Mouse (Mus musculus): ENCODE measurements around the gene Cfap54.

DNA sequence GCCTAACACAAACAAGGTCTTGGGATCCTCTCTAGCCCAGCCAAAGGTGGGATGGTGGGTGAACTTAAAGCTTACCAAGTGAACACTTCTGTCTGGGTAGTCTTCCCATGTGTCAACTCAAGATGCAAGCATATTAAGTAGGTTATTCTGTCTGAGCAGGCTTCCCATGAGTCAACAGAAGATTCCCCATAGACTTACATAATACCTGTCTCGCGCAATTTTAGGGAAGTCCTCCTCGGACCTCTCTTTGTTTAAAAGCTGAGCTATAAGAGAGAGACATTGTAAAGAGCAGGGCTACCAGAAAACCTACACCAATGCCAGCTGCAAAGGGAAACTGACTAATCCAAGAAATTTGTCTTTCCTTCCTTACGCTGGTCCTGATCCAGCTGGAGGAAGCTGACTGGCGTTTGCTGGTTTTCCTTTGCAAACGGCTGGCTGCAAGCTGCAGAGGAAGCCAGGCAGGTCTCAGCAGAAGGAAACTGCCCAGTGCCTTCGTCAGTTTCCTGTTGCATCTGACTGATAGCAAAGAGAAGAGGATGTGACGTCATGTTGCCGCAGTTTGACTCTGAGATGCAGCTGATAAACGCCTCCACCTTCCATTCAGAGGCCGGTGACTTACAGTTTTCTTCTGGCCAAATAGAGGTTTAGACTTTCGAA lies 42.7 kb upstream of the Cfap54 start:
- TF ChIP-seq CTCF (IDR thresholded peaks at IDR 0.05; ENCODE audit: control insufficient read depth, insufficient read depth, insufficient read length) (no peak), USF1 (IDR thresholded peaks at IDR 0.05; ENCODE audit: low read depth) (no peak), CEBPB (IDR thresholded peaks at IDR 0.05; ENCODE audit: low read depth) (no peak), MYOG (IDR thresholded peaks at IDR 0.05; ENCODE audit: control insufficient read depth, extremely low read depth, insufficient read length) (no peak), MAX (IDR thresholded peaks at IDR 0.05) (no peak), MYOD1 (IDR thresholded peaks at IDR 0.05; ENCODE audit: control insufficient read depth, insufficient read length, low read depth) (no peak)

Measured in C2C12 (cell line).